Mouse (Mus musculus): Measurements from ENCODE around the gene Hs3st6. TPM values are rescaled to one million over a fixed set of nuclear protein-coding genes. Genes with fewer than 3 reads are reported as not detected.

Hs3st6 gene
- 0.24 TPM in 1 of 2 replicates, not detected in the other for polyA plus RNA-seq (2015; fragmentation: Nextera tagmentation; extraction: Ambion mirVana)

DNA sequence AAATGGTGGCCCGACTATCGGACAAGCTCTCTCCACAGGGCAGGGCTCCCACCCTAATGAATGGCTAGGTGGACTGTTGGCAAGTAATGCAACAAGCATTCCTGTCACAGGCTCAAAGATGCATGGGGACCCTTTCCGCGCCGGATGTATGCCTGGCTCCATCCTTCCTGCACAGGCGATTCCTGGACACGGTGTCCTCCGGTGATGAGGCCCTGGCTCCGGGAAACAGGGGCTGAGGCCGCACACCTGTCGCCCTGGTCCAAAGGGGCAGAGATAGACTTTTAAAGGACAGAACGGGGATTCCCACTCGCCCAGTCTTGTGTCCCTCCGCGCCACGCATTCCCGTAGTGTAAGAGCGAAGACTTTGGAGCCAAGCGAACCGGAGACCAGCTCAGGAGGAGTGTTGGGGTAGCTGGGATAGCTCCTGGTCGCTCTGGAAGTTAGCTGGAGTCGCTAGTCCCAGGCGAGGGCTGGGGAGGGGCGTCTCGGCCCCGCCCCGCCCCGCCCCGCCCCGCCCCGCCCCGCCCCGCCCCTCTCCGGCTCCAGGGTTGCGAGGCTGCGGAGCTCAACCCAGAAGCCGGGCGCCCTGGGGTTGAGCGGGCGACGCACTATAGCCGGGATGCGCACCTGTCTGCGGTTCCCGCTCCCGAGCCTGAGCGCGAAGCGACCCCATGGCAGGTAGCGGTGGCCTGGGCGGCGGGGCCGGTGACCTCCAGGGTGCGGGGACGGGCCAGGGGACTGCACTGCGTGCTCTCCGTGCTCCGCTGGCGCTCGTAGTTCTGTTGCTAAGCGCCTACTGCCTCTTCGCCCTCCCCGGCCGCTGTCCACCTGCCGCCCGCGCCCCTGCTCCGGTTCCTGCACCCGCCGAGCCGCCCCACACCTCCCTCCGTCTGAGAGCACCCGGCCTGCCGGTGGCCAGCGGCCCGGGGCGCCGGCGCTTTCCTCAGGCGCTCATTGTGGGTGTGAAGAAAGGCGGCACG lies at the start of gene Hs3st6:
Hs3st6 (plus strand) TSS at position 574 of the 980 bp plus-strand sequence.
- H3K9ac ChIP-seq (ENCODE audit: low read depth, low read length): no peak within 1 kb of the TSS
- peaks cover 59% of the 10 kb centered on the region for H3K27me3 ChIP-seq (ENCODE audit: control insufficient read depth, insufficient read depth, low read depth, low read length)
- no peak within 1 kb of the TSS for H3K27ac ChIP-seq (ENCODE audit: low read length)
- peaks cover 11% of the 10 kb centered on the region for H3K4me1 ChIP-seq (ENCODE audit: control insufficient read depth, low read depth, low read length)
- peak within 1 kb of the TSS; percentile 70 for H3K4me2 ChIP-seq (ENCODE audit: low read depth, low read length)
- peak; percentile 79 for ATAC-seq (ENCODE audit: low read depth)
- no peaks in the 10 kb centered on the region for H3K9me3 ChIP-seq (replicated peaks; ENCODE audit: control insufficient read depth, low read length)
- peak within 1 kb of the TSS; percentile 53 for H3K4me3 ChIP-seq (ENCODE audit: low read depth, low read length)
- WGBS (ENCODE audit: insufficient replicate concordance): 1% methylated on average over 64 of the region's 82 CpGs
- no peaks in the 10 kb centered on the region for H3K36me3 ChIP-seq (ENCODE audit: control insufficient read depth, insufficient read depth)

DNA sequence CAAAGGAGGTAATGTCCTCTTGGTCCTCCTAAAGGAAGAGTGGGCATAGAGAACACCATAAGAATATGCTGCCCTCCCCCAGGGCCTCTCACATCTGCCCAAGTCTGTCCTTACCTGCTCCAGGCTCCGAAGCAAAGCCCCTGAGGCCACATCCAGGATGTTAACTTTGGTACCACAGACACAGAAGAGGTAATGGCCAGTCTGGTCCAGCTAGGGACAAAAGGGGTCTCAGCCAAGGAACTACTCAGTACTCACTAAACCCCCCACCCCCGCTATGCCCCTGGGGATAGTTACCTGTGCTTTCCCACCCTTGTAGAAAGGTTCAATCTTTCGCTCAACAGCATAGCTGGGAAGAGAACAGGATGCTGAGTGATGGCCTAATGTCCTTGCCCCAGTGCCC lies 47.0 kb upstream of the Hs3st6 start:
- Histone ChIP-seq H3K4me2 (ENCODE audit: low read depth, low read length) (no peak overlapping the region), H3K27me3 (ENCODE audit: control insufficient read depth, insufficient read depth, low read depth, low read length) (no peaks in the 10 kb centered on the region), H3K9me3 (replicated peaks; ENCODE audit: control insufficient read depth, low read length) (no peaks in the 10 kb centered on the region), H3K27ac (ENCODE audit: low read length) (no peak overlapping the region), H3K9ac (ENCODE audit: low read depth, low read length) (no peak overlapping the region), H3K4me1 (ENCODE audit: control insufficient read depth, low read depth, low read length) (peaks cover 20% of the 10 kb centered on the region), H3K36me3 (ENCODE audit: control insufficient read depth, insufficient read depth) (peaks cover 21% of the 10 kb centered on the region), H3K4me3 (ENCODE audit: low read depth, low read length) (no peak overlapping the region)
- no peak for ATAC-seq (ENCODE audit: low read depth)
- 80% methylated on average over 3 of the region's 3 CpGs for WGBS (ENCODE audit: insufficient replicate concordance)

DNA sequence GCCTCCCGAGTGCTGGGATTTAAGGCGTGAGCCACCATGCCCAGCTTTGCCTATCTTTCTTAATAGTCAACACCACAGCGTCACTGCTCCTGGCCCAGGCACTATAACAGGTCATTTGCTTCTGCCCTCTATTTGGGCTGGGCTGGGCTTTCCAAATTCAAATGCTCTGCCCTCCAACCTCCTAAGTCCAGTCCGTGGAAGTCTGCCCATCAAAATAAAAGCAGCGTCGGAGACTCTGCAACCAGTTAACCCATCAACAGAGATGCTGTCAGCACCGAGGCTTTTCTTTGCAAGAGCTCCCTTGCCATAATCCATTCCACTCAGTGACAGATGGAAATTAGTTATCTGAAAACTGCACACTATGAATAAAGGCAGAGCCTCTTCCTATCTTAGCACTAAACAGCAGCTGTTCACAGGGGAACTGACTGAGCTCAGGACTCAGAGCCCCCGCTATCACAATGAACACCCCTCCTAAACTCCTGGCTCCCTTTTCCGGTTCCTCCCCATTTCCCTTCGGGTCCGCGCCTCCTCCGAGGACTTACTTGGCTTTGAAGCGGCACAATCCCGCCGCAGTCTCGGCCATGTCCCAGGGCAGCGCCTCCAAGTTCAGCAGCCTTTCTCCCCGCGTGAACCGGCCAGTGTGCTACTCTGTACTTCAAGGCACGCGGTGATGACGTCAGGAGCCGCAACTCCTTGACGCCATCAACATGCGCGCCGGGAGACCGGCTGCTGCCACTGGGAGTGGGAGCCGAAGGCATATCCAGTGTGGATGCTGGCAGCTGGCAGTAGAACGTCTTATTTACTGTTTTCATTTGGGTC lies 45.6 kb upstream of the Hs3st6 start, which contains the start of gene Tbl3:
Tbl3 (minus strand) TSS at position 679 of the 819 bp plus-strand sequence.
- H3K9ac ChIP-seq (ENCODE audit: low read depth, low read length): peak within 1 kb of the TSS; percentile 66
- H3K4me2 ChIP-seq (ENCODE audit: low read depth, low read length): peak within 1 kb of the TSS; percentile 82
- H3K27me3 ChIP-seq (ENCODE audit: control insufficient read depth, insufficient read depth, low read depth, low read length): no peaks in the 10 kb centered on the region
- no peaks in the 10 kb centered on the region for H3K9me3 ChIP-seq (replicated peaks; ENCODE audit: control insufficient read depth, low read length)
- peaks cover 20% of the 10 kb centered on the region for H3K4me1 ChIP-seq (ENCODE audit: control insufficient read depth, low read depth, low read length)
- H3K4me3 ChIP-seq (ENCODE audit: low read depth, low read length): peak within 1 kb of the TSS; percentile 73
- peak within 1 kb of the TSS; percentile 83 for H3K27ac ChIP-seq (ENCODE audit: low read length)
- peaks cover 9% of the 10 kb centered on the region for H3K36me3 ChIP-seq (ENCODE audit: control insufficient read depth, insufficient read depth)
- ATAC-seq (ENCODE audit: low read depth): peak; percentile 86
- 1% methylated on average over 32 of the region's 32 CpGs for WGBS (ENCODE audit: insufficient replicate concordance)

DNA sequence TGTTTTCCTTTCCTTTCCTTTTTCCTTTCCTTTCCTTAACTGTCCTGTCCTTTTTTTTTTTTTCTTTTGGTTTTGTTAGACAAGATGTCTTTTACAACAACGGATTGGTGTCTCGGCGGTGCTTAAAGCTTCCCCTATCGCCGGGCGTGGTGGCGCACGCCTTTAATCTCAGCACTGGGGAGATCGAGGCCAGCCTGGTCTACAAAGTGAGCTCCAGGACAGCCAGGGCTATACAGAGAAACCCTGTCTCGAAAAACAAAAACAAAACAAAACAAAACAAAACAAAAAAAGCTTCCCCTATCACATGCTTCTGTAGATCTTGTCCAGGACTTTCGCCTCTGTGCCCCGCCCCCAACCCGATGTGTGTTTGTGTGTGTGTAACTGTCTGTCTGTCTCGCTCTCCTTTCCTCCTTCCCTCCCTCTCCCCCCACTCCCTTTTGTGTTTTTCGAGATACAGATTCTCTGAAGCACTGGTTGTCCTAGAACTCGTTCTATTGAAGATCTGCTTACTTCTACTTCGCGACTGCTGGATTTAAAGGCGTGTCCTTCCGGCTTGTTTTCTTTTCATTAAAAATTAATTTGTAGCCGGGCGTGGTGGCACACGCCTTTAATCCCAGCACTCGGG lies 44.9 kb upstream of the Hs3st6 start:
- H3K4me1 ChIP-seq (ENCODE audit: control insufficient read depth, low read depth, low read length): peaks cover 20% of the 10 kb centered on the region
- H3K27ac ChIP-seq (ENCODE audit: low read length): peak overlapping the region; percentile 83
- H3K36me3 ChIP-seq (ENCODE audit: control insufficient read depth, insufficient read depth): peaks cover 9% of the 10 kb centered on the region
- WGBS (ENCODE audit: insufficient replicate concordance): 2% methylated on average over 24 of the region's 24 CpGs
- peak overlapping the region; percentile 73 for H3K4me3 ChIP-seq (ENCODE audit: low read depth, low read length)
- peak overlapping the region; percentile 82 for H3K4me2 ChIP-seq (ENCODE audit: low read depth, low read length)
- peak overlapping the region; percentile 66 for H3K9ac ChIP-seq (ENCODE audit: low read depth, low read length)
- H3K9me3 ChIP-seq (replicated peaks; ENCODE audit: control insufficient read depth, low read length): no peaks in the 10 kb centered on the region
- H3K27me3 ChIP-seq (ENCODE audit: control insufficient read depth, insufficient read depth, low read depth, low read length): no peaks in the 10 kb centered on the region
- peak; percentile 45 for ATAC-seq (ENCODE audit: low read depth)

DNA sequence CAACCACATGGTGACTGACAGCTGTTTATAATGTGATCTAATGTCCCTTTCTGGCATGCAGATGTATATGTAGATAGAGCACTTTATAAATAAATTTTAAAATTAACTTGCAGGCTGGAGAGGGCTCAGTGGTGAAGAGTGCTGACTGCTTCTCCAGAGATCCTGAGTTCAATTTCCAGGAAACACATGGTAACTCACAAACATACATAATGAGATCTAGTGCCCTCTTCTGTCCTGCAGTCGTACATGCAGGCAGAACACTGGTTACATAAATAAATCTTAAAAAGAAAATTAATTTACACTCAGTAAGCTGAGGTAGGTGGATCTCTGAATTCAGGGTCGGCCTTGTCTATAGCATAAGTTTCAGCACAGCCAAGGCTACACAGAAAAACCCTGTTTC lies 44.1 kb upstream of the Hs3st6 start:
- 18% methylated on average over 2 of the region's 2 CpGs for WGBS (ENCODE audit: insufficient replicate concordance)
- Histone ChIP-seq H3K9ac (ENCODE audit: low read depth, low read length) (no peak overlapping the region), H3K36me3 (ENCODE audit: control insufficient read depth, insufficient read depth) (peaks cover 8% of the 10 kb centered on the region), H3K27me3 (ENCODE audit: control insufficient read depth, insufficient read depth, low read depth, low read length) (no peaks in the 10 kb centered on the region), H3K27ac (ENCODE audit: low read length) (no peak overlapping the region), H3K4me2 (ENCODE audit: low read depth, low read length) (peak overlapping the region; percentile 82), H3K9me3 (replicated peaks; ENCODE audit: control insufficient read depth, low read length) (no peaks in the 10 kb centered on the region), H3K4me3 (ENCODE audit: low read depth, low read length) (peak overlapping the region; percentile 73), H3K4me1 (ENCODE audit: control insufficient read depth, low read depth, low read length) (peaks cover 20% of the 10 kb centered on the region)
- ATAC-seq (ENCODE audit: low read depth): no peak

DNA sequence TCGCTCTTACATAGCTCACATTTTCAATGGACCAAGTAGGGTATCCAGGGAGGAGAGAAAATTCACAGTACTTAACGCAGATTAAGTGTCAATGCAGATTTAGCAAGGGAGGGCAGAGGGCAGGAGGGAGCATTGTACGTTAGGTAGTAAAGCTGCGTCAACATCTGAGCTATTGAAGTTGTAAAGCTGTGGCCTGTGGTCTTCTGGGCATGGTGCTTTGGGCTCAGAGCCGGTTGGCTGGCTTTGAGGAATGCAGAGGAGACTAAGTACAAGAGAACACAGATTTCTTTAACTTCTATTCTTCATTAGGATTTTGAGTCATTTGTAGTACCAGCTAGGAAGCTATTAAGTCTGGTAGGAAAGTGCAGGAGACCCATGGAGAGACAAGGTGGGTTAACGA lies 37.2 kb upstream of the Hs3st6 start:
- Histone ChIP-seq H3K4me2 (ENCODE audit: low read depth, low read length) (no peak overlapping the region), H3K36me3 (ENCODE audit: control insufficient read depth, insufficient read depth) (no peaks in the 10 kb centered on the region; the same call in 1 of the 2 replicates), H3K9ac (ENCODE audit: low read depth, low read length) (no peak overlapping the region), H3K27ac (ENCODE audit: low read length) (no peak overlapping the region), H3K9me3 (replicated peaks; ENCODE audit: control insufficient read depth, low read length) (no peaks in the 10 kb centered on the region), H3K4me3 (ENCODE audit: low read depth, low read length) (no peak overlapping the region), H3K4me1 (ENCODE audit: control insufficient read depth, low read depth, low read length) (peaks cover 9% of the 10 kb centered on the region), H3K27me3 (ENCODE audit: control insufficient read depth, insufficient read depth, low read depth, low read length) (no peaks in the 10 kb centered on the region)
- ATAC-seq (ENCODE audit: low read depth): no peak
- 70% methylated on average over 6 of the region's 6 CpGs for WGBS (ENCODE audit: insufficient replicate concordance)

DNA sequence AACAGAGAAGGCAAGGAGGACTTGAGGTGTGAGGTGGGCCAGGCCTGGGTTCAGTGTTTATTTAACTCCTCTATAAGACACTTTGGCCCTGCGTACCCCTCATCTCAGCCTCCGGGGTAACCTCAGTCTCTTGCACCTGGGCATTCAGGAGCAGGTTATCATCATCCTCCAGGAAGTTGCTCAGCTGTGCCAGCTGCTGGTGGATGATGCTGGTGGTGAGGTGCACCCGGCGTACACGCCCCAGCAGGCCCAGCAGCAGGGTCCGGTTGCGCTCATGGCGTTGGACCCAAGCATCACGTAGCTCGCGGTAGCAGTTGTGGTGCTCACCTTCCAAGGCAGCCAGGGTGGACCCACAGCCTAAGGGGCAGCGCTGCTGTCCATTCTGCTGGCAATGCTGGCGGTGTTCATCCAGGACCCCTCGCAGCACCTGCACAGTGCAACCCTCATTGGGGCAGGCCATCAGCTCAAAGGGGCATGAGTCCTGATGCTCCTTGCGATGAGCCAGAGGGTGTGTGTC lies 36.6 kb upstream of the Hs3st6 start:
- Histone ChIP-seq H3K27me3 (ENCODE audit: control insufficient read depth, insufficient read depth, low read depth, low read length) (no peaks in the 10 kb centered on the region), H3K4me2 (ENCODE audit: low read depth, low read length) (no peak overlapping the region), H3K27ac (ENCODE audit: low read length) (no peak overlapping the region), H3K36me3 (ENCODE audit: control insufficient read depth, insufficient read depth) (peaks cover under 1% of the 10 kb centered on the region), H3K9me3 (replicated peaks; ENCODE audit: control insufficient read depth, low read length) (no peaks in the 10 kb centered on the region), H3K9ac (ENCODE audit: low read depth, low read length) (no peak overlapping the region), H3K4me3 (ENCODE audit: low read depth, low read length) (no peak overlapping the region), H3K4me1 (ENCODE audit: control insufficient read depth, low read depth, low read length) (peaks cover 9% of the 10 kb centered on the region)
- WGBS (ENCODE audit: insufficient replicate concordance): 87% methylated on average over 15 of the region's 15 CpGs
- ATAC-seq (ENCODE audit: low read depth): no peak

DNA sequence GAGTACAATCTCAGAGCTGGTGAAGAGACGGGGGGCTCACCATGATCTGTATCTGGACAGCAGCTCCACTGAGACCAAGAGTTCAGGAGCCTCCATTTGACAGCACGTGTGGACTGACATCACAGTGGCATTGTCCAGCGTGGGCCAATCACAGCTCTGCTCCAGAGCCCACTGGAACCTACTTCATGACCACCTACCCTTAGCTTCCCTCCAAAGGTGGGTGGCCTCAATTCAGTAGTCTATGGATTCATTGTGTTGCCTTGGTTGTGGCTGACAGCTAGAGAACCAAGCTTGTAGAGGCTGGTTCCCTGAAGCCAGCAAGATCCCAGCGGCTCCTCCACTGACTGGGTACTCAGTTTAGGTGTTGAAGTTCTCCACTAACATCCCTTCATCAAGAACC lies 34.8 kb upstream of the Hs3st6 start, which contains the start of the genes Rnf151 and Rps2:
Rnf151 (minus strand) TSS at position 121 of the 400 bp plus-strand sequence.
Rps2 (plus strand) TSS at position 174 of the 400 bp plus-strand sequence.
- peak within 1 kb of the TSS; percentile 74 for H3K4me2 ChIP-seq (ENCODE audit: low read depth, low read length)
- no peaks in the 10 kb centered on the region for H3K9me3 ChIP-seq (replicated peaks; ENCODE audit: control insufficient read depth, low read length)
- no peak within 1 kb of the TSS; the same call in 1 of the 2 replicates for H3K9ac ChIP-seq (ENCODE audit: low read depth, low read length)
- H3K4me1 ChIP-seq (ENCODE audit: control insufficient read depth, low read depth, low read length): peaks cover 27% of the 10 kb centered on the region
- ATAC-seq (ENCODE audit: low read depth): no peak
- no peak within 1 kb of the TSS for H3K27ac ChIP-seq (ENCODE audit: low read length)
- 63% methylated on average over 4 of the region's 4 CpGs for WGBS (ENCODE audit: insufficient replicate concordance)
- no peaks in the 10 kb centered on the region for H3K27me3 ChIP-seq (ENCODE audit: control insufficient read depth, insufficient read depth, low read depth, low read length)
- peaks cover 9% of the 10 kb centered on the region for H3K36me3 ChIP-seq (ENCODE audit: control insufficient read depth, insufficient read depth)
- H3K4me3 ChIP-seq (ENCODE audit: low read depth, low read length): peak within 1 kb of the TSS; percentile 93

Data from liver, embryonic 16.5 days (tissue).